Mouse (Mus musculus) E14TG2a.4 (cell line): Measurements from ENCODE around the gene Nup210.
"Not testable (repeated sequence)": the region's sequence is repeated elsewhere in the genome, so short reads cannot be mapped to it uniquely, and the experiment has no call there.

Experiments used
- CTCF ChIP-seq: conservative IDR thresholded peaks from 2 replicates; pipeline ENCODE4 v1.5.1; 2014; ENCODE audit warnings: low read length
- NANOG ChIP-seq: IDR thresholded peaks from 2 replicates; pipeline ENCODE4 v1.6.1; 2014; ENCODE audit warnings: borderline replicate concordance, low read length, mixed read lengths

DNA sequence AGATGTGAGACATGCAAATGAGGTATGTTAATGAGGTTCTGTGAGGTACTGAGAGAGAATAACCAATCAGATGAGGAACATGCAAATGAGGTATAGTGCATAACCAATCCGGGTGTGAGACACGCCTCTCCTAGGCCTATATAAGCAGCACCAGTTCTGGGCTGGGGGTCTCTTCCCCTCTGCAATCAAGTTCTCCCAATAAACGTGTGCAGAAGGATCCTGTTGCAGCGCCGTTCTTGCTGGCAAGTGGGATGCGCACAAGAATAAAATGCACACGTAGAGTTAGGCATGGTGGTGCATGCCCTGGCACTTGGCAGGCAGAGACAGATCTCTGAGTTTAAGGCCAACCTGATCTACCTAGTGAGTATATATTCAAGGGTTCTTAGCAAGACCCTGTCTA, 4.5 kb upstream of the Nup210 start:
- TF ChIP-seq CTCF, NANOG: not testable (repeated sequence)
